Mouse (Mus musculus) C2C12 (cell line): ENCODE results near the gene Grin2a.

Source experiments
- CTCF ChIP-seq: IDR thresholded peaks from one replicate; pipeline ENCODE4 v1.5.1; 2011; ENCODE audit not compliant: control insufficient read depth, insufficient read depth, insufficient read length
- MAX ChIP-seq: IDR thresholded peaks from one replicate; pipeline ENCODE4 v1.6.1; 2011; ENCODE audit warnings: mild to moderate bottlenecking, control low read depth

- TF ChIP-seq MAX (no peak), CTCF (no peak)
These were observed 30.9 kb downstream of the Grin2a start for GRCm38 (mm10) chr16:9964469-9964868.
